Mouse (Mus musculus): ENCODE data around the gene Htr3b.
"Not testable (repeated sequence)": the region's sequence is repeated elsewhere in the genome, so short reads cannot be mapped to it uniquely, and the experiment has no call there.

The Htr3b gene

GRCm38 (mm10) chr9:48964587-48965040, at the start of gene Htr3b:
TSS of gene Htr3b (minus strand) at chr9:48964990.
- DNase-seq (ENCODE audit: low read depth, low spot score): no peak

DNA sequence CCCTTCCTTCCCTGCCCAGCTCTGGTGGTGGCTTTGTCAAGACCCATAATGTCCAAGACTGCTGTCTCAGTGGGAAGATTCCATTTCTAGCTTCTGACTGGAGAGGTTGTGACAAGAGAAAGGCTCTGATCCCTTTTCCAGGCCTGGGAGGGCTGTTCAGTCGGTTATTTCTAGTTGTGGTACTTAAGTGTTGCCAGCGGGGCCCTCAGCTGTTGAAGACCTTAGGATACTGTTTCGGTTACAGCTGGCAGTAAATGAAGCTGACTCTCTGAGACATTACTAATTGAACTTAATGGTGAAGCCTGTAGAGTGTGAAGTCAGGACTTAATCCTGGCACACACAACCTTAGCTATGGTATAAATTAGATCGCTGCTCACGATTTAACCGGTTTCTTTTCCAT, 34.5 kb upstream of the Htr3b start:
- no peak for DNase-seq (ENCODE audit: low read depth, low spot score)

DNA sequence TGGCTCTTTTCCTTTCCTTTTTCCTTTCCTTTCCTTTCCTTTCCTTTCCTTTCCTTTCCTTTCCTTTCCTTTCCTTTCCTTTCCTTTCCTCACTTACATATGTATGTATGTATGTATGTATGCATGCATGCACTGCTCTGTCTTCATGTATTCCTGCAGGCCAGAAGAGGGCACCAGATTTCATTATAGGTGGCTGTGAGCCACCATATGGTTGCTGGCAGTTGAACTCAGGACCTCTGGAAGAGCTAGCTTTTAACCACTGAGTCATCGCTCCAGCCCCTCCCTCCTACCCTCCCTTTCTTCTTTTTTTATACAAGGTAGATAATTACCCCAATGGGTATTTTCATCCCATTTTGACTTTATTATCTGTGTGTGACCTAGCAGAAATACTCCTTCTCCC, 30.9 kb upstream of the Htr3b start:
- no peak for DNase-seq (ENCODE audit: low read depth, low spot score)

DNA sequence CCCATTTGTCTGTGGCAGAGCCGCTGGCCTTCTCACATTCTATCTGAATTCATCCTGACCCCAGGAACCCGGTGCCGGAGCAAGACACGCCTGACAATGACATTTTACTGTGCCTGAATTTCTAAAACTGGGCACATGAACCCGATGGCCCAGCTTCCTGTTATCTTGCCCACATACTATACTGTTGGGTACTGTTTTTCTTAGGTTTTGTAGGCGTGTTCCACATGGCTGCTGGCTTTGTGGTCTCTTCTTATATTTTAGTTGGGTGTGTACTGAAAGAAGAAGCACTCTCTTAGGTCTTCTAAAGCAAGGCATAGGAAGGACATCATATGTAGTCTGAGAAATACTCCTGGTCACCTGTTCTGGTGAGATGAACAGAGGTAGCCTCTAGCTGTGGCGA, 30.0 kb upstream of the Htr3b start:
- no peak for DNase-seq (ENCODE audit: low read depth, low spot score)

DNA sequence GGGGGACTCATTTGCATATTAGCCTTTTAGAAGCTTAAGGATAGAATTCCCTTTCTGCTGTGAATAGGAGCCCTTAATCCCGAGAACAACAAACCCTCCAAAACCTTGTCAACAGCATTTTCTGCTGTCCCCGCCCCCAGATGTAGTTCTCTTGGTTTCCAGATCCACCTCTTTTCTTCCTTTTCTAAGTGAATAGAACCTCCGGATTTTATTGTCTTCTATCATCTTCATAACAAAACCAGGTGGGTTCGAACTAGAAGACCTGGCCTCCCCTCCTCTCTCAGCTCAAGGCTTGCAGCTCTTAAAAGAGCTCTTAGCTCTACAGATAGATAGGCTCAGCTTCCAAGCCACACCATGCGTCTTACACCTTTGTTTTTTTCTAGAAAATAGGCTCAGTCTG, 26.9 kb upstream of the Htr3b start:
- no peak for DNase-seq (ENCODE audit: low read depth, low spot score)

- DNase-seq (ENCODE audit: low read depth, low spot score): no peak
Measured at GRCm38 (mm10) chr9:48987201-48988101, 22.7 kb upstream of the Htr3b start.

GRCm38 (mm10) chr9:48986616-48987141, 21.9 kb upstream of the Htr3b start:
- DNase-seq (ENCODE audit: low read depth, low spot score): no peak

- DNase-seq (ENCODE audit: low read depth, low spot score): no peak
Measured at GRCm38 (mm10) chr9:48985708-48986088, 20.9 kb upstream of the Htr3b start.

DNA sequence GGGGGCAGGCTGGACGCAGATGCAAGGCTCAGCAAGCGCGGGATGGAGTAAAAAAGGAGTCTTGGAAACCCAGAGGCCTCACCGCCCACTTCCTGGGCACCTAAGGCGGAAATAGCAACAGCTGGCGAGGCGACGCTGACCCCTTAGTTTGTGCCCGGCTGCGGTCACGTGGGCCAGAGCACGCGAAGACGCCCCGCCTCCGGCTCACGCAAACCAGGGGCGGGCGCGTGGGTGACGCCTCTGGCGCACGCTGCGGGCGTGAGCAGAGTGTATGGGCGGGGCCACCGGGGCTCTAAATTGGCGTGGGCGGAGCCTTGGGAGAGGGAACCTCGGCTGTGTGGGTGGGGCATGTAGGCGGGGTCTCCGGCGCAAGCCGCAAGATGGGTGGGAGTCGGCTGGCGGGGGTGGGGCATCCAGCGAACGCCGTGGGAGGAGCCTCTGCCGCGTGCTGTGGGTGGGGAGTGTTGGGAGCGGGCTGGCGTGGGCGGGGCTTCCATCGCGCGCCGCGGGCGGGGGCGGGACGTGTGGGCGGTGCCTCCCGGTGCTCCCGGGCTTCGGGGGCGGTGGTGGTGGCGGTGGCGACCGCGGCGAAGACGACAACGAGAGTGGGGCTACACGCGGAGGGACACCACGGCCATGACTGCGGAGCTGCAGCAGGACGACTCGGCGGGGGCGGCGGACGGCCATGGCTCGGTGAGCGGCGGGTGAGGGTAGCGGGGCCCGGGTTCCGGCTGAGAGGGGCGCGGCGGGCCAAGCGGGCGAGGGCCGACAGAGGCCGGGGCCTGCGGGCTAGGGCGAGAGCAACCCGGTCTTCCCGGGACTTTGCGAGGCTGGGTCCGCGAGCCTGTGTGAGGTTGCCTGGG, 20.3 kb upstream of the Htr3b start, which contains the start of gene Usp28:
Usp28 (plus strand) TSS at position 531 of the 863 bp plus-strand sequence.
- DNase-seq (ENCODE audit: low read depth, low spot score): peak; percentile 99

- no peak for DNase-seq (ENCODE audit: low read depth, low spot score)
Measured at GRCm38 (mm10) chr9:48984320-48984844, 19.6 kb upstream of the Htr3b start.

DNA sequence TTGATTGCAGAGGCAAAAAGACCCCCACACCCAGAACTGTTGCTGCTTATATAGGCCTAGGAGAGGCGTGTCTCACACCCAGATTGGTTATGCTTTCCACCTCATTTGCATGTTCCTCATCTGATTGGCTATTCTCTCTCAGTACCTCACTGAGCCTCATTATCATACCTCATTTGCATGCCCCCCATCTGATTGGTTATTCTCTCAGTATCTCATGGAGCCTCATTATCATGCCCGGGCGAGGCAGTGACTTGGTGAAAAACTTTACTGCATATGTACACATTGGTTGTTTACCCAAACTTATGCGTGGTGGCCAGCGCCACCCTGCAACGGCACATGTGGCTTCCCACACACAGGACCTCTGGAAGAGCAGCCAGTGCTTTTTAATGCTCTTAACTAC, 19.0 kb upstream of the Htr3b start:
- not testable (repeated sequence) for DNase-seq (ENCODE audit: low read depth, low spot score)

DNA sequence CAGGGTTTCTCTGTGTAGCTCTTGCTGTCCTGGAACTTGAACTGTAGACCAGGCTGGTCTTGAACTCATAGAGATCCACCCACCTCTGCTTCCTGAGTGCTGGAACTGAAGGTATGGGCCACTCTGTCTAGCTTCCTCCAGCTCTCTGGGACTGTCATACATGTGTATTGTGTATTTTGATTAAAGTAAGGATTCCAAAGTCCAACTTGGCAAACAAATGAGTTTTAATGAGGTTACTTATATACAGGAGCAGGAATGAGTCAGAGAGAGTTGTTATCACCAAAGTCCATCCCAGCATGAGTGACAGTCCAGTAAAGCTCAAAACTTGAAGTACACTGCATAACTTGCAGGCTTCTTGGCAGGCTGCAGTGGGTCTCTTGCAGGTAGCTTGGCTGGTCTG, 17.0 kb upstream of the Htr3b start:
- no peak for DNase-seq (ENCODE audit: low read depth, low spot score)

DNA sequence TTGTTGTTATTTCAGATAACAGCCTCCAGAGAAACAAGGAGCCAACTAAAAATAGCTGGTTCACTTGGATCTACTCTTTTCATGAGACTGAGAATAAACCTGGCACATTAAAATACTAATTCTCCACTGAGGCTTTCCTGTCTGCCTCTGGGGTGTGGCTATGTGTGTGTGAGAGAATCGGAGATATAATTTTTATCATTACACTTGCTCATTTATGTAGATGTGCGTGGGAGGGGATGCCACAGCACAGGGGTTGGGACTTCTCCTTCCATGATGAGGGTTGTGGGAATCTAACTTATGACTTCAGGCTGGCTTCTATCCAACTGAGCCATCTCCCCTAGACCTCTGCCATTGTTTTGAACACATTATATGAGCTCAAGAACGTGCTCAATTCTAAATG, 16.0 kb upstream of the Htr3b start:
- DNase-seq (ENCODE audit: low read depth, low spot score): no peak

- no peak for DNase-seq (ENCODE audit: low read depth, low spot score)
Measured at GRCm38 (mm10) chr9:48980371-48980770, 15.6 kb upstream of the Htr3b start.

GRCm38 (mm10) chr9:48976661-48977355, 12.0 kb upstream of the Htr3b start:
- no peak for DNase-seq (ENCODE audit: low read depth, low spot score)

- peak; percentile 66 for DNase-seq (ENCODE audit: low read depth, low spot score)
Measured at GRCm38 (mm10) chr9:48972494-48972893, 7.7 kb upstream of the Htr3b start.

GRCm38 (mm10) chr9:48962131-48962530, 2.7 kb downstream of the Htr3b start:
- no peak for DNase-seq (ENCODE audit: low read depth, low spot score)

GRCm38 (mm10) chr9:48961314-48961713, 3.5 kb downstream of the Htr3b start:
- no peak for DNase-seq (ENCODE audit: low read depth, low spot score)

DNA sequence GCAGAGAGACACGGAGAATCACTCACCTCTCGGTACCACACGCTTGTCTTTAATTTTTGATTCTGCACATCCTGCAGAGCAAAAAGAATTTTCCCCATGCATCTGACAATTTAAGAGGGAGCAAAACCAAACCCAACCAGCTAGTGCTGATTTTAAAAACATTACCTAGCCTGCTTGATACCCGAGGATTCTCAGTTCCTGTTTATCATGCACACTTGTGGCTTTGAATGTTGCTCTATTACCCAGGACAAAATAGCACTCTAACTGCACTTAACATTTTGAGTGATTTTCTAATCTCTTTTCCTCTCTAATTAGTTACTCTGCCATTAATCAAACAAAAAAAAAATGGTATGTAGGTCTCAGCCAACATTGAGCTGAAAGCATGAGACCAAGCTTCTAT, 17.2 kb downstream of the Htr3b start:
- no peak for DNase-seq (ENCODE audit: low read depth, low spot score)

DNA sequence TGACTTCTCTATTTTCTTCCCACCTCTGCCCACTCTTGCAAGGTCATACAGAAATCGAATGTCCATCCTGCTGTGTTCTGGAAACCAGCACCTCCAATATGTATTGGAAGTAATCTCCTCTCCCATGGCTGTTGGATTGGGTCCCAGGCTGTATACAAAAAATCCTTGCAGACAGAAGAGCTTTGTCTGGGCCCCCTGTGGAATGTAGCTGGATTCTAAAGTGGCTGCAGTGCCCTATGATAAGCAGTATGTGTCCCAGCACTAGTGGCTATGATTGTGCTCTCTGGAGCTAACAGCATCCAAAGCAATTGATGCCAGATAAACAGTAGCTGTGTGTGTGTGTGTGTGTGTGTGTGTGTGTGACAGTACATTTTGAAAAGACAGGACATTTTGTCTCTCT, 22.4 kb downstream of the Htr3b start:
- no peak for DNase-seq (ENCODE audit: low read depth, low spot score)

DNA sequence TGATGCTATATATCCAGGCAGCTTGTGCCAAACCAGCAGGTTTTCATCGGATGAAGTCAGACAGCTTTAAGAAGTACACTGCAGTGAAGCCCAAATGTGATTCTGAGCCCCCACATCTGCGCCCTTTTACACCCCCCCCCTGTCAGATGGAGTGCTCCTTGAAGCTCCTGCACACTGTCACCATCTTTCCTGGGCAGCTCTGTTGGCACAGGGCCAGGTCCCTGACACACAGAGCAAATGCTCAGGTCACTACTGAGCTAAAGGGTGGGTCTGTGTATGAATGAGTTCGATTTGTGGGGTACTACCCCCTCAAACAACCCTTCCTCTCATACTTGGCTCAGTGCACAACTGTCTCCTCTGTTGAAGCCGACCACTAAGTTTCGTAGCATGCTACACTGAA, 35.4 kb downstream of the Htr3b start:
- DNase-seq (ENCODE audit: low read depth, low spot score): no peak

All from forelimb bud, embryonic 11.5 days (tissue).